Mouse (Mus musculus) erythroblast, embryonic 14.5 days (primary cell): ENCODE results near the gene Cd47.

Experiments
- GATA1 ChIP-seq: IDR thresholded peaks from 2 replicates; pipeline ENCODE4 v1.6.1; 2012; ENCODE audit warnings: low read length, inconsistent platforms, mixed read lengths
- TAL1 ChIP-seq: IDR thresholded peaks from 3 replicates; pipeline ENCODE4 v1.6.1; 2012; ENCODE audit warnings: low read length, inconsistent platforms, mixed read lengths

GRCm38 (mm10) chr16:49771609-49772396, 28.5 kb upstream of the Cd47 start:
- TF ChIP-seq TAL1 (peak; percentile 60; the same call in 2 of the 3 replicates), GATA1 (peak; percentile 37; the same call in 1 of the 2 replicates)
